Mouse (Mus musculus) heart, postnatal 0 days (tissue): ENCODE data around the gene Zbtb38.

Experiments
- CTCF ChIP-seq: IDR thresholded peaks from 2 replicates; pipeline ENCODE4 v1.5.1; 2016; ENCODE audit warnings: antibody characterized with exemption, control low read depth, low read depth
- EP300 ChIP-seq: IDR thresholded peaks from 2 replicates; pipeline ENCODE4 v1.6.1; 2016; ENCODE audit warnings: antibody characterized with exemption, low read depth

DNA sequence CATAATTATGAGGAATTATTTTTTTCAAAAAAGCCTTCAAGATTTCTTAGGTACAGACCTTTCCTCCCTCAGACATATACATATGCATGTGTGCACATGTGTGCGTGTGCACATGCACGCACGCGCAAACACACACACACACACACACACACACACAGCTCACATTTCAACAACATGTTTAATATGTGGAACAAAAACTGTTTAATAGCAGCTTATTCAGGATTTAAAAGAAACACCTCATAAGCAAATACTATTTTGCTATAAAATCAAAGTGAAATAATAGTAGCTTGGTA is 19.3 kb downstream of the Zbtb38 start:
- TF ChIP-seq CTCF = no peak
- TF ChIP-seq EP300 = no peak
